Mouse (Mus musculus): ENCODE results near the gene Iqschfp. TPM values are rescaled to one million over a fixed set of nuclear protein-coding genes. Genes with fewer than 3 reads are reported as not detected.

The Iqschfp gene
- total RNA-seq, 2 experiments from 2014 or later = 0.31 to 0.59 TPM

- DNase-seq (ENCODE audit: low spot score in 2 of 2) = no peak
These were observed 310.3 kb downstream of the Iqschfp start for GRCm38 (mm10) chr3:68202162-68202902.

- no peak for DNase-seq (ENCODE audit: low spot score in 2 of 2)
These were observed 312.0 kb downstream of the Iqschfp start for GRCm38 (mm10) chr3:68203934-68204467.

- DNase-seq (ENCODE audit: low spot score in 2 of 2) = no peak
These were observed 318.4 kb downstream of the Iqschfp start for GRCm38 (mm10) chr3:68210422-68210821.

GRCm38 (mm10) chr3:68221452-68221851, 329.4 kb downstream of the Iqschfp start:
- DNase-seq (ENCODE audit: low spot score in 2 of 2) = no peak

- DNase-seq (ENCODE audit: low spot score in 2 of 2) = no peak
These were observed 347.9 kb downstream of the Iqschfp start for GRCm38 (mm10) chr3:68239887-68240286.

GRCm38 (mm10) chr3:68243239-68243638, 351.2 kb downstream of the Iqschfp start:
- no peak for DNase-seq (ENCODE audit: low spot score in 2 of 2)

GRCm38 (mm10) chr3:68246154-68246553, 354.1 kb downstream of the Iqschfp start:
- DNase-seq (ENCODE audit: low spot score in 2 of 2) = no peak

- no peak for DNase-seq (ENCODE audit: low spot score in 2 of 2)
These were observed 358.6 kb downstream of the Iqschfp start for GRCm38 (mm10) chr3:68250589-68250988.

GRCm38 (mm10) chr3:68252335-68252734, 360.3 kb downstream of the Iqschfp start:
- no peak for DNase-seq (ENCODE audit: low spot score in 2 of 2)

- DNase-seq (ENCODE audit: low spot score in 2 of 2) = no peak
These were observed 370.3 kb downstream of the Iqschfp start for GRCm38 (mm10) chr3:68262304-68262703.

GRCm38 (mm10) chr3:68267905-68268304, 375.9 kb downstream of the Iqschfp start:
- no peak for DNase-seq (ENCODE audit: low spot score in 2 of 2)

- no peak for DNase-seq (ENCODE audit: low spot score in 2 of 2)
These were observed 377.2 kb downstream of the Iqschfp start for GRCm38 (mm10) chr3:68269251-68269650.

- no peak for DNase-seq (ENCODE audit: low spot score in 2 of 2)
These were observed 378.2 kb downstream of the Iqschfp start for GRCm38 (mm10) chr3:68270246-68270645.

- no peak for DNase-seq (ENCODE audit: low spot score in 2 of 2)
These were observed 379.4 kb downstream of the Iqschfp start for GRCm38 (mm10) chr3:68271457-68271856.

GRCm38 (mm10) chr3:68271881-68272280, 379.8 kb downstream of the Iqschfp start:
- DNase-seq (ENCODE audit: low spot score in 2 of 2) = no peak

GRCm38 (mm10) chr3:68282844-68283594, 391.0 kb downstream of the Iqschfp start:
- DNase-seq (ENCODE audit: low spot score in 2 of 2) = no peak

- DNase-seq (ENCODE audit: low spot score in 2 of 2) = no peak
These were observed 391.6 kb downstream of the Iqschfp start for GRCm38 (mm10) chr3:68283595-68283991.

GRCm38 (mm10) chr3:68284500-68284899, 392.5 kb downstream of the Iqschfp start:
- DNase-seq (ENCODE audit: low spot score in 2 of 2) = no peak

- no peak for DNase-seq (ENCODE audit: low spot score in 2 of 2)
These were observed 404.7 kb downstream of the Iqschfp start for GRCm38 (mm10) chr3:68296752-68297151.

- DNase-seq (ENCODE audit: low spot score in 2 of 2) = no peak
These were observed 413.6 kb downstream of the Iqschfp start for GRCm38 (mm10) chr3:68305647-68306046.

- no peak for DNase-seq (ENCODE audit: low spot score in 2 of 2)
These were observed 414.7 kb downstream of the Iqschfp start for GRCm38 (mm10) chr3:68306726-68307125.

GRCm38 (mm10) chr3:68325575-68325974, 433.5 kb downstream of the Iqschfp start:
- no peak for DNase-seq (ENCODE audit: low spot score in 2 of 2)
